10 mouse cellular contexts compared by ENCODE assay signal in the genomic region with DNA sequence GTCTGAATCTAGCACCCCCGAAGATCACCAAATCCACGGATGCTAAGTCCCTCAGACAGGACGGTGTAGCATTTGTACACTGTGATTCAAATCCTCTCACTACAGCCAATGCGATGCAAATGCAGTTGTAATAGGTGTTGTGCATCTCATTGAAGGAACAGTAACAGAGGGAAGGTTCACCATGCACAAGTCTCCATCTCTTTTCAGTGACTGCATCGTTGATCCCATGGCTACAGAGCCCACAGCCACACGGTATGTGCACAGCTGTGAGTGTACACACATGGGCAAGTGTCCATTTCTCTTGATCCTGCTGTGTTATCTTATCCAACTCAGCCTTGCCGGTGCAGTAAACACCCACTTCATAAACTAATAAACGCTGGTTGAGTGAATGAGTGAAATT.
DNase-seq lines count a peak whose midpoint lies in the region; ATAC-seq lines count a peak whose summit lies in the region.
"Had no signal": no experiment of that assay in that cellular context is flagged by ENCODE, and none has a peak within 500 bp of the region (broad histone marks: within the 10 kb centered on the region; RNA-seq: fewer than 3 reads in every experiment).

No protein-coding gene starts in this region.

- peak overlapping the region; percentile 41; the same call in 1 of the 2 replicates for H3K4me2 ChIP-seq in heart, embryonic 16.5 days (ENCODE audit: low read depth, low read length)
- no peak overlapping the region for H3K4me2 ChIP-seq in heart, embryonic 12.5 days
- peak overlapping the region; percentile 45 for H3K4me2 ChIP-seq in embryonic facial prominence, embryonic 13.5 days
- peak overlapping the region; percentile 36 for H3K4me2 ChIP-seq in hindbrain, embryonic 12.5 days (replicated peaks)
- peak overlapping the region; percentile 42 for H3K4me2 ChIP-seq in midbrain, embryonic 15.5 days

- peak overlapping the region; percentile 31 for H3K27ac ChIP-seq in heart, embryonic 16.5 days (ENCODE audit: low read length)
- no peak overlapping the region for H3K27ac ChIP-seq in heart, embryonic 12.5 days (ENCODE audit: poor library complexity, severe bottlenecking)
- H3K27ac ChIP-seq in embryonic facial prominence, embryonic 13.5 days: no peak overlapping the region
- no peak overlapping the region for H3K27ac ChIP-seq in hindbrain, embryonic 12.5 days
- H3K27ac ChIP-seq in midbrain, embryonic 15.5 days: no peak overlapping the region
- H3K27ac ChIP-seq: liver, embryonic 15.5 days had no signal

- no peaks in the 10 kb centered on the region for H3K9me3 ChIP-seq in heart, embryonic 16.5 days (replicated peaks; ENCODE audit: control insufficient read depth, low read length)
- no peaks in the 10 kb centered on the region for H3K9me3 ChIP-seq in heart, embryonic 12.5 days (replicated peaks)
- H3K9me3 ChIP-seq in embryonic facial prominence, embryonic 13.5 days: no peaks in the 10 kb centered on the region
- no peaks in the 10 kb centered on the region for H3K9me3 ChIP-seq in hindbrain, embryonic 12.5 days (replicated peaks)
- no peaks in the 10 kb centered on the region for H3K9me3 ChIP-seq in midbrain, embryonic 15.5 days
- H3K9me3 ChIP-seq: liver, embryonic 15.5 days had no signal

- DNase-seq in gastrocnemius, adult 18-20 months (ENCODE audit: low spot score): no peak
- no peak for DNase-seq in spleen, postnatal 10 days (ENCODE audit: low spot score in 2 of 2)
- DNase-seq: gastrocnemius, postnatal 10 days had no signal

- no peak for ATAC-seq in heart, embryonic 16.5 days (replicated peaks; ENCODE audit: extremely low read depth, insufficient read depth, low FRiP score)
- no peak for ATAC-seq in heart, embryonic 12.5 days (ENCODE audit: insufficient number of reproducible peaks, low FRiP score)
- no peak for ATAC-seq in embryonic facial prominence, embryonic 13.5 days (ENCODE audit: insufficient number of reproducible peaks, insufficient read depth, low FRiP score, low TSS enrichment, low read depth)
- 0 out of 2 replicates have a peak, but pooled peaks have one; percentile 24 for ATAC-seq in hindbrain, embryonic 12.5 days (ENCODE audit: low FRiP score)
- peak; percentile 44 for ATAC-seq in midbrain, embryonic 15.5 days (replicated peaks)

- H3K27me3 ChIP-seq in heart, embryonic 16.5 days (ENCODE audit: control insufficient read depth, insufficient read depth, low read length): peaks cover 16% of the 10 kb centered on the region
- H3K27me3 ChIP-seq in heart, embryonic 12.5 days (replicated peaks): peaks cover 56% of the 10 kb centered on the region
- peaks cover 35% of the 10 kb centered on the region for H3K27me3 ChIP-seq in embryonic facial prominence, embryonic 13.5 days
- H3K27me3 ChIP-seq in hindbrain, embryonic 12.5 days: peaks cover 11% of the 10 kb centered on the region
- H3K27me3 ChIP-seq in midbrain, embryonic 15.5 days (replicated peaks): no peaks in the 10 kb centered on the region

- H3K36me3 ChIP-seq in heart, embryonic 16.5 days (ENCODE audit: control insufficient read depth, insufficient read depth): no peaks in the 10 kb centered on the region
- no peaks in the 10 kb centered on the region for H3K36me3 ChIP-seq in heart, embryonic 12.5 days
- no peaks in the 10 kb centered on the region for H3K36me3 ChIP-seq in embryonic facial prominence, embryonic 13.5 days
- H3K36me3 ChIP-seq in hindbrain, embryonic 12.5 days: no peaks in the 10 kb centered on the region
- H3K36me3 ChIP-seq in midbrain, embryonic 15.5 days (replicated peaks): no peaks in the 10 kb centered on the region
- H3K36me3 ChIP-seq: liver, embryonic 15.5 days had no signal

- 0 out of 2 replicates have a peak overlapping the region, but pooled peaks have one; percentile 8 for H3K4me3 ChIP-seq in heart, embryonic 16.5 days (ENCODE audit: low read length)
- H3K4me3 ChIP-seq in heart, embryonic 12.5 days: no peak overlapping the region
- H3K4me3 ChIP-seq in embryonic facial prominence, embryonic 13.5 days: no peak overlapping the region
- H3K4me3 ChIP-seq in hindbrain, embryonic 12.5 days: no peak overlapping the region
- no peak overlapping the region for H3K4me3 ChIP-seq in midbrain, embryonic 15.5 days
- H3K4me3 ChIP-seq: layer of hippocampus, adult 2 months; liver, embryonic 15.5 days had no signal

- 25% methylated on average over 8 of the region's 8 CpGs for WGBS in heart, embryonic 16.5 days
- WGBS in heart, embryonic 12.5 days: 28% methylated on average over 8 of the region's 8 CpGs
- WGBS in embryonic facial prominence, embryonic 13.5 days: 23% methylated on average over 8 of the region's 8 CpGs
- 29% methylated on average over 8 of the region's 8 CpGs for WGBS in hindbrain, embryonic 12.5 days
- WGBS in midbrain, embryonic 15.5 days: 28% methylated on average over 8 of the region's 8 CpGs

- H3K9ac ChIP-seq in heart, embryonic 16.5 days (ENCODE audit: low read length): no peak overlapping the region
- H3K9ac ChIP-seq in heart, embryonic 12.5 days: no peak overlapping the region
- H3K9ac ChIP-seq in embryonic facial prominence, embryonic 13.5 days: no peak overlapping the region
- H3K9ac ChIP-seq in hindbrain, embryonic 12.5 days: no peak overlapping the region
- H3K9ac ChIP-seq in midbrain, embryonic 15.5 days: no peak overlapping the region
- H3K9ac ChIP-seq: liver, embryonic 15.5 days had no signal

- peaks cover 13% of the 10 kb centered on the region for H3K4me1 ChIP-seq in heart, embryonic 16.5 days (ENCODE audit: control insufficient read depth, insufficient read depth, low read length)
- peaks cover 13% of the 10 kb centered on the region for H3K4me1 ChIP-seq in heart, embryonic 12.5 days (replicated peaks)
- H3K4me1 ChIP-seq in embryonic facial prominence, embryonic 13.5 days: peaks cover 23% of the 10 kb centered on the region
- H3K4me1 ChIP-seq in hindbrain, embryonic 12.5 days: peaks cover 19% of the 10 kb centered on the region
- H3K4me1 ChIP-seq in midbrain, embryonic 15.5 days: peaks cover 21% of the 10 kb centered on the region
- H3K4me1 ChIP-seq: liver, embryonic 15.5 days had no signal

Comparison
In these comparisons a context has a peak if more than half of its experiments do, and no peak if none do; other contexts are left out.
1. ATAC-seq: peak in hindbrain, embryonic 12.5 days (single experiment) and midbrain, embryonic 15.5 days (single experiment); none in heart, embryonic 16.5 days (single experiment), heart, embryonic 12.5 days (single experiment) and embryonic facial prominence, embryonic 13.5 days (single experiment).